Mouse (Mus musculus): ENCODE measurements around the gene Noc2l. TPM values are rescaled to one million over a fixed set of nuclear protein-coding genes. Genes with fewer than 3 reads are reported as not detected.

Noc2l gene
- polyA plus RNA-seq, 1 experiment from 2014 or later: 81.9 TPM

DNA sequence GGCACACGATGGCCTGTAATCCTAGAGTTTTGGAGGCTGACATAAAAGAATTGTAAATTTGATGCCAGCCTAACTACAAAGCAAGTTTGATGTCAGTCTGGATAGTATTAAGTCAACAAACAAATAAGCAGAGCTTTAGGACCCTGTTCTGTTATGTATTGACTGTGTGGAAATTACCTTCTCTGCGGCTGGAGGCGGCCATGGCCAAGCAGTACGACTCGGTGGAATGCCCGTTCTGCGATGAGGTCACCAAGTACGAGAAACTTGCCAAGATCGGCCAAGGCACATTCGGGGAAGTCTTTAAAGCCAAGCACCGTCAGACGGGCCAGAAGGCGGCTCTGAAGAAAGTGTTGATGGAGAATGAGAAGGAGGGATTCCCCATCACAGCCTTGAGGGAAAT lies 22.7 kb upstream of the Noc2l start:
- no peak overlapping the region for H3K4me2 ChIP-seq
- 94% methylated on average over 13 of the region's 13 CpGs for WGBS
- ATAC-seq (ENCODE audit: low FRiP score) (no peak), DNase-seq (ENCODE audit: low spot score, missing footprints) (no peak)
- H3K9me3 ChIP-seq (ENCODE audit: control insufficient read depth, low read length): no peaks in the 10 kb centered on the region
- H3K27ac ChIP-seq (ENCODE audit: low read depth, low read length): no peak overlapping the region
- H3K9ac ChIP-seq (ENCODE audit: low read length): no peak overlapping the region
- no peak overlapping the region for H3K4me3 ChIP-seq (ENCODE audit: low read depth, low read length)
- H3K36me3 ChIP-seq (ENCODE audit: control insufficient read depth, insufficient read depth, low read length): no peaks in the 10 kb centered on the region
- no peaks in the 10 kb centered on the region for H3K4me1 ChIP-seq (ENCODE audit: control insufficient read depth, insufficient read depth, low read length)
- no peaks in the 10 kb centered on the region for H3K27me3 ChIP-seq (ENCODE audit: control insufficient read depth, insufficient read depth, low read length)

- H3K36me3 ChIP-seq (ENCODE audit: control insufficient read depth, insufficient read depth, low read length): no peaks in the 10 kb centered on the region
- DNase-seq (ENCODE audit: low spot score, missing footprints) (no peak), ATAC-seq (ENCODE audit: low FRiP score) (no peak)
- no peak within 1 kb of the TSS for H3K4me2 ChIP-seq
- no peaks in the 10 kb centered on the region for H3K9me3 ChIP-seq (ENCODE audit: control insufficient read depth, low read length)
- H3K4me3 ChIP-seq (ENCODE audit: low read depth, low read length): no peak within 1 kb of the TSS
- WGBS: 83% methylated on average over 4 of the region's 4 CpGs
- no peaks in the 10 kb centered on the region for H3K4me1 ChIP-seq (ENCODE audit: control insufficient read depth, insufficient read depth, low read length)
- no peak within 1 kb of the TSS for H3K9ac ChIP-seq (ENCODE audit: low read length)
- no peaks in the 10 kb centered on the region for H3K27me3 ChIP-seq (ENCODE audit: control insufficient read depth, insufficient read depth, low read length)
- H3K27ac ChIP-seq (ENCODE audit: low read depth, low read length): no peak within 1 kb of the TSS
Observed at GRCm38 (mm10) chr4:156215649-156216048, 20.2 kb upstream of the Noc2l start, which contains the start of gene Perm1. TSS of gene Perm1 (plus strand) at chr4:156215868.

- WGBS: 84% methylated on average over 2 of the region's 2 CpGs
- DNase-seq (ENCODE audit: low spot score, missing footprints) (no peak), ATAC-seq (ENCODE audit: low FRiP score) (no peak)
- Histone ChIP-seq H3K27me3 (ENCODE audit: control insufficient read depth, insufficient read depth, low read length) (no peaks in the 10 kb centered on the region), H3K9ac (ENCODE audit: low read length) (no peak overlapping the region), H3K4me3 (ENCODE audit: low read depth, low read length) (no peak overlapping the region), H3K4me2 (no peak overlapping the region), H3K36me3 (ENCODE audit: control insufficient read depth, insufficient read depth, low read length) (no peaks in the 10 kb centered on the region), H3K27ac (ENCODE audit: low read depth, low read length) (no peak overlapping the region), H3K9me3 (ENCODE audit: control insufficient read depth, low read length) (no peaks in the 10 kb centered on the region), H3K4me1 (ENCODE audit: control insufficient read depth, insufficient read depth, low read length) (no peaks in the 10 kb centered on the region)
Observed at GRCm38 (mm10) chr4:156216196-156216595, 19.6 kb upstream of the Noc2l start.

DNA sequence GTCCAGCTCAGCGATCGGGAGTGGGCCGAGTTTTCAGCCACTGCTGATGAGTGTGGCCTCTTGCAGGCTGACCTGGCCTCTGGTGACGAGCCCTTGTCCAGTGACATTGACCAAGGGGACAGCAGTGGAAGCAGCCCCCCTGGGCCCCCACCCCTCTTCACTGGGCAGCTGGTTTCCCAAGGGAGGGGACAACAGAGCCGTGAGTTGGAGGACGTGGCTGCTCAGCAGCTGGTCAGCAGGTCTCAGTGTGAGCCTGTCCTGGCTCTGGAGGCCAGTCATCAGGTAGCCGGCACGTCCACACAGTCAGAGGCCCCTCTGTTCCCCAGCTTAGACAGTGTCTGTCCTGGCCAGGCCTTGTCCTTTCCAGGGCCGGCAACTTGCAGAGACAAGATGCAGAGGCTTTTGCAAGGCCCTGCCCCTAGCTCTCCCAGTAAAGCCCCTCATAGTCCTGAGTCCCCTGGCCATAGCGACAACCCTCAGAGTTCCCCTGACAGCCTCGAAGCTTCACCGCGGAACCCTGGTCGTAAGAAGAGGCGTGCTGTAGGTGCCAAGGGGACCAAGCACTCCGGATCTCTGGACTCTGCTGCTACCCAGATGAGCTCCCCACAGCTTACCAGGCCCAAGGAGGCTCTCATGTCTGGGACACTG lies 18.7 kb upstream of the Noc2l start:
- no peak overlapping the region for H3K9ac ChIP-seq (ENCODE audit: low read length)
- ATAC-seq (ENCODE audit: low FRiP score) (no peak), DNase-seq (ENCODE audit: low spot score, missing footprints) (no peak)
- no peak overlapping the region for H3K27ac ChIP-seq (ENCODE audit: low read depth, low read length)
- H3K9me3 ChIP-seq (ENCODE audit: control insufficient read depth, low read length): no peaks in the 10 kb centered on the region
- H3K4me1 ChIP-seq (ENCODE audit: control insufficient read depth, insufficient read depth, low read length): no peaks in the 10 kb centered on the region
- H3K4me2 ChIP-seq: no peak overlapping the region
- 81% methylated on average over 16 of the region's 16 CpGs for WGBS
- no peaks in the 10 kb centered on the region for H3K27me3 ChIP-seq (ENCODE audit: control insufficient read depth, insufficient read depth, low read length)
- H3K36me3 ChIP-seq (ENCODE audit: control insufficient read depth, insufficient read depth, low read length): no peaks in the 10 kb centered on the region
- H3K4me3 ChIP-seq (ENCODE audit: low read depth, low read length): no peak overlapping the region

- Histone ChIP-seq H3K27ac (ENCODE audit: low read depth, low read length) (no peak overlapping the region), H3K27me3 (ENCODE audit: control insufficient read depth, insufficient read depth, low read length) (no peaks in the 10 kb centered on the region), H3K9ac (ENCODE audit: low read length) (no peak overlapping the region), H3K4me3 (ENCODE audit: low read depth, low read length) (no peak overlapping the region), H3K36me3 (ENCODE audit: control insufficient read depth, insufficient read depth, low read length) (no peaks in the 10 kb centered on the region), H3K9me3 (ENCODE audit: control insufficient read depth, low read length) (no peaks in the 10 kb centered on the region), H3K4me2 (no peak overlapping the region), H3K4me1 (ENCODE audit: control insufficient read depth, insufficient read depth, low read length) (no peaks in the 10 kb centered on the region)
- ATAC-seq (ENCODE audit: low FRiP score): no peak
- DNase-seq (ENCODE audit: low spot score, missing footprints): no peak
- 84% methylated on average over 16 of the region's 16 CpGs for WGBS
Observed at GRCm38 (mm10) chr4:156217838-156218237, 18.0 kb upstream of the Noc2l start.

GRCm38 (mm10) chr4:156219936-156220335 lies 15.9 kb upstream of the Noc2l start:
- Histone ChIP-seq H3K4me1 (ENCODE audit: control insufficient read depth, insufficient read depth, low read length) (no peaks in the 10 kb centered on the region), H3K36me3 (ENCODE audit: control insufficient read depth, insufficient read depth, low read length) (no peaks in the 10 kb centered on the region), H3K4me2 (no peak overlapping the region), H3K9me3 (ENCODE audit: control insufficient read depth, low read length) (no peaks in the 10 kb centered on the region), H3K27me3 (ENCODE audit: control insufficient read depth, insufficient read depth, low read length) (no peaks in the 10 kb centered on the region), H3K27ac (ENCODE audit: low read depth, low read length) (no peak overlapping the region), H3K4me3 (ENCODE audit: low read depth, low read length) (no peak overlapping the region), H3K9ac (ENCODE audit: low read length) (no peak overlapping the region)
- WGBS: 89% methylated on average over 11 of the region's 11 CpGs
- no peak for ATAC-seq (ENCODE audit: low FRiP score)
- DNase-seq (ENCODE audit: low spot score, missing footprints): no peak

- H3K27me3 ChIP-seq (ENCODE audit: control insufficient read depth, insufficient read depth, low read length): no peaks in the 10 kb centered on the region
- no peak for ATAC-seq (ENCODE audit: low FRiP score)
- DNase-seq (ENCODE audit: low spot score, missing footprints): no peak
- 90% methylated on average over 2 of the region's 2 CpGs for WGBS
- no peaks in the 10 kb centered on the region for H3K4me1 ChIP-seq (ENCODE audit: control insufficient read depth, insufficient read depth, low read length)
- H3K9me3 ChIP-seq (ENCODE audit: control insufficient read depth, low read length): no peaks in the 10 kb centered on the region
- no peak overlapping the region for H3K27ac ChIP-seq (ENCODE audit: low read depth, low read length)
- no peak overlapping the region for H3K4me3 ChIP-seq (ENCODE audit: low read depth, low read length)
- no peak overlapping the region for H3K4me2 ChIP-seq
- H3K9ac ChIP-seq (ENCODE audit: low read length): no peak overlapping the region
- no peaks in the 10 kb centered on the region; the same call in 1 of the 2 replicates for H3K36me3 ChIP-seq (ENCODE audit: control insufficient read depth, insufficient read depth, low read length)
Observed at GRCm38 (mm10) chr4:156224276-156224675, 11.5 kb upstream of the Noc2l start.

DNA sequence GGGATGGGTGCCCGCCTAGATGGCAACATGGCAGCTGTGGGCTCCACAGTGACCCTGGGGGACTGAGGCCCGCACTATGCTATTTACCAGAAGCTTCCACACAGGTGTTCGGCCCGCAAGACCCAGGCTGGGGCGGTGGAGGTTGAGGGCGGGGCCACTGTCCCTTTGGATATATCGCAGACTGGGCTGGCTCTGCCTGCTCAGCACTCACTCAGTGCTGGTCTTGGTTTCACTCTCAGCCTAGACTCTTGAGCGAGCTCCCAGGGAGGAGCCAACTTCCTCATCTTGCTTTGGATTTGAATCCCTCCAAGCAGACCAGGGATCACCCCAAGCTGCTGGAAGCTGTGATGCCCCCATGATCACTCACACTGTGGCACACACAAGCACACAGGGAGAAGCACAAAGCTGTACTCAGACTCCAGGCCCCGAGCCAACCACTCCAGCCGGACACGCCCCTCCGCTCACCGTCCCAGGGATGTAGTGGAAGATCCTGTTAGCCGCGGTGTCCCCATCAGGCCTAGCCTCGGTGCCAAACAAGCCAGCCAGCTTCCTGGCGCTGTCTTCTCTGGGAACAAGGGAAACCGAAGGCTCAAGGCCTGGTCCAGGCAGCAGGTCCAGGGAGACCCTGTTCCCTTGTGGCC lies 7.9 kb upstream of the Noc2l start:
- no peaks in the 10 kb centered on the region for H3K9me3 ChIP-seq (ENCODE audit: control insufficient read depth, low read length)
- H3K4me3 ChIP-seq (ENCODE audit: low read depth, low read length): no peak overlapping the region
- H3K4me2 ChIP-seq: no peak overlapping the region
- ATAC-seq (ENCODE audit: low FRiP score) (no peak; the same call in 1 of the 2 replicates), DNase-seq (ENCODE audit: low spot score, missing footprints) (no peak)
- no peaks in the 10 kb centered on the region for H3K4me1 ChIP-seq (ENCODE audit: control insufficient read depth, insufficient read depth, low read length)
- H3K27me3 ChIP-seq (ENCODE audit: control insufficient read depth, insufficient read depth, low read length): no peaks in the 10 kb centered on the region
- WGBS: 29% methylated on average over 18 of the region's 18 CpGs
- no peak overlapping the region for H3K9ac ChIP-seq (ENCODE audit: low read length)
- no peak overlapping the region for H3K27ac ChIP-seq (ENCODE audit: low read depth, low read length)
- H3K36me3 ChIP-seq (ENCODE audit: control insufficient read depth, insufficient read depth, low read length): peaks cover 25% of the 10 kb centered on the region

DNA sequence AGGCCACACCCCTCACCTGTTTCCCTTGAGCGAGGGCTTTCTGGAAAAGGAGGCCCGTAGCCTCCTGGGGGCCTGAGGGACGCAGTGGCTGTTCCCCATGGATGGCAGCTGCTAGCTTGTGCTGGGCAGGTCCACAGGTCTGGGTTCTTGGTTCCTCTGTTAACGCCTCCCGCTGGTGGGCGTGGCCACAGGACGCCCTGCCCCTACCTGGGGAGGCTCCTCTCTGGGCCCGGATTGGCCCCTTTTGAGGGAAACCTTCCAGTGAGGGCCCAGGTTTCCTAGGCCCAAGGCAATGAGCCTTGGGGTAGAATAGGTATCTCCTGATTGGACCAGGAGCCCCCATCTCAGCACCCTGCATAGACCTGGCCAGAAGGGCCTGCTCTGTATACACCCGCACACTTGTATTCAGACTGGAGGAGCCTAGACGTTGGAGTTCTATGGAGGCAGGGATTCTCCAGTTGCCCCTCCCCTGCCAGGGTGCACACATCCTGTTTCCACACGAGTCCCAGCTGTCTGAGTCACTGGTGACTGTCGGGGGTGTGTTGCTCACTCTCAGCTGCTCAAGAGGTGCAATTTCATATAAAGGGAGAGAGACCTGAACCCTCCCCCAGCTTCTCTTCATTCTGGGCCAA lies 7.3 kb upstream of the Noc2l start:
- H3K27ac ChIP-seq (ENCODE audit: low read depth, low read length): no peak overlapping the region
- H3K27me3 ChIP-seq (ENCODE audit: control insufficient read depth, insufficient read depth, low read length): no peaks in the 10 kb centered on the region
- H3K4me2 ChIP-seq: no peak overlapping the region
- peaks cover 1% of the 10 kb centered on the region for H3K4me1 ChIP-seq (ENCODE audit: control insufficient read depth, insufficient read depth, low read length)
- no peak overlapping the region for H3K4me3 ChIP-seq (ENCODE audit: low read depth, low read length)
- no peak for DNase-seq (ENCODE audit: low spot score, missing footprints)
- no peaks in the 10 kb centered on the region for H3K9me3 ChIP-seq (ENCODE audit: control insufficient read depth, low read length)
- WGBS: 24% methylated on average over 12 of the region's 12 CpGs
- peaks cover 25% of the 10 kb centered on the region for H3K36me3 ChIP-seq (ENCODE audit: control insufficient read depth, insufficient read depth, low read length)
- ATAC-seq (ENCODE audit: low FRiP score): peak; percentile 49
- H3K9ac ChIP-seq (ENCODE audit: low read length): no peak overlapping the region
